Mouse (Mus musculus): Measurements from ENCODE around the gene Arhgef28.
"Not testable (repeated sequence)": the region's sequence is repeated elsewhere in the genome, so short reads cannot be mapped to it uniquely, and the experiment has no call there.

Arhgef28 gene

GRCm38 (mm10) chr13:98124113-98124745 is 82.0 kb downstream of the Arhgef28 start:
- DNase-seq (ENCODE audit: low spot score in 2 of 2) = no peak

DNA sequence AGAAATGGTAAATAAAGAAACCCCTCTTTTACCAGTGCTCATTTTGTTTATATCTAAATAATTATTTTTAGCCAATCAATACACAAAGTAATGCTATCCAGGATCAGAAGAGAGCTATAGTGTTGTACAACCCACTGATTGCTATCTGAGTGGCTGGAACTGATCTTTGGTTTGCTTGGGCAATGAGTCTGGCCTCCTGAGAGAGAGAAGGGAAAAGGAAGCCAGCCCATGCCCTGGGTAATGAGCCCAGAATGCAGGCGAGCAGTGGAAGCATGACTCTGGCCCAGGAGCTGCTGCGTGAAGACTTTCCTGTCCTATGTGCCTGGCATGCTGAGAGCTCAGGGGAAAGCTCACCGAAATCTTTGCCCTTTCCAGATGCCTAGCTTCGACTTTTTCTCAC is 83.5 kb downstream of the Arhgef28 start:
- DNase-seq (ENCODE audit: low spot score in 2 of 2) = no peak

GRCm38 (mm10) chr13:98121993-98122392 is 84.2 kb downstream of the Arhgef28 start:
- no peak for DNase-seq (ENCODE audit: low spot score in 2 of 2)

DNA sequence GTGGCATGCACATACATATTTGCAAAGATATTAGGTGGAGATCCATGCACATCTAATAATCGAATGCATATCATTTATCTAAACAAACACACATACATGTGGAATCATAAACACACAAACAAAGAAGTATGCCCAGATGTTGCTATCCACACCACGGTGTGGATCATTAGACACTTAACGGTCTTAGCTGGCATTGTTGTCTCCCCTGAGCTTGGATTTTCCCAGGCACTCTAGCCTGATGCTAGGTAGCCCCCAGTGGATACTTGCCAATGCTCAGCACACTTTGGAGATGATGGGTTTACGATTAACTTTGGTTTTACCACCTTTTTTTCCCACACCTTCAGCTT is 85.1 kb downstream of the Arhgef28 start:
- no peak for DNase-seq (ENCODE audit: low spot score in 2 of 2)

- DNase-seq (ENCODE audit: low spot score in 2 of 2) = no peak
Measured at GRCm38 (mm10) chr13:98120356-98121123, 85.7 kb downstream of the Arhgef28 start.

DNA sequence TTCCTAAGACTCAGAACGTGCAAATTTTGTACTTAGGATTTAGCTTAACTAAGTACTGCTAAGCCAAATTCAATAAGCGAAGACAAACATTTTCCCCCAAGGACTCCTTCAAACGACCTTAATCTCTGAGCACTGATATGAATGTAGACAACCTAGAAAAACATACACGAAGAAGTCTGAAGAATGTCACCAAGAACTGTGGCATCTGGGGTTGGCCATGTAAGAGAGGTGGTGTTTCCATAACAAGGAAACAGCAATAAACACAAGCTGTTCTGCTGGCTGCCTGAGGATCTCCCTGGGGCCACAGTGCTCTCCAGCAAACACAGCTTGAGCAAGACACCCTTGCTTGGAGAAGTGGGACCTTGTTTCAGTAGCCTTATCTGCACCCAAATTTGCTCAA is 87.9 kb downstream of the Arhgef28 start:
- no peak for DNase-seq (ENCODE audit: low spot score in 2 of 2)

DNA sequence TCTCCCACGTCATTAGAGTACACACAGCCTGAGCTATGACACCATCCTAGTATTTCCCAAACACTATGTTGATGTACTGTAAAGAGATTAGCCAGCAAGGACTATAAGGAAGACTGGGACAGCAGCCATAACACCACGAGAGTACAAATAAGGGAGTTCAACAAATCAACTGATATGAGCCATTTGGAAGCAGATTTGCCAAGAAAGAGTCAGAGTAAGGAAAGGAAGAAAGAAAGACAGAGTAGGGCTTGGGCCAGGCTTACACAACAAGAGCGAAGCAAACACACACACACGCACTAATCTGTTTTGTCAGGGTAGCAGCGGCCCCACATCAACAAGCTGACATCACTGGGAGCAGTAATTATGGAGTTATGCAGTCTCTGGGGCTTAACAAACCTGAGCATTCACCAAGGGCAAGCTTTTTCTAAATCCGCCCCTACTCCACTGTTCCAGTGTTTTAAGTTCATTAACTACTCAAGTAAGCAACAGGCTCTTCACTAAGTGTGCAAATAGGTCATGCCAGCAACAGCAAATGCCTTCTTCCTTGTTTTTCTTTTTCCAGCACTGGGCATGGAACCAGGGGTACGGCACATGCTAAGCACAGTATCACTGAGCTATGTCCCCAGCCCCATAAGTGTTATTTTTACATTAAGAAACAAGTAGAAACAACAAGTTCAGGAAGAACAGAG is 88.5 kb downstream of the Arhgef28 start:
- no peak for DNase-seq (ENCODE audit: low spot score in 2 of 2)

GRCm38 (mm10) chr13:98115650-98116049 is 90.6 kb downstream of the Arhgef28 start:
- no peak for DNase-seq (ENCODE audit: low spot score in 2 of 2)

DNA sequence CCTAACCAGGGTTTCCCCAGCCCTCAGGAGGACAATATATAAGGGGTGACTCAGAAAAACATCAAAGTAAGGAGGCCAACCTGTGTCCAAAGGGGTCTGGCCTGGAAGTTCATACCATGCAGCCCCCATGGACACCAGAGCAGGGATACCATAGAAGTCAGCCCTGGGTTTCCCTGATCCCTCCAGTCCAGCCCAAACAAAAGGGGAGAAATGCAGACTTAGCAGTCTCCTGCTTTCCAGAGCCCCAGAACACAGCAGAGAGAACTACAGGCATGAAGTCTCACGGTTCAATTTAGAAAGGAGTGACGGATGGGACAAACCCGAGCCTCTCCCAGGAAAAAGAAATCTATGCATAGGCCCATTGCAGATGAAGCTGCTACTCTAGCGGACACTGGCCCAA is 91.2 kb downstream of the Arhgef28 start:
- DNase-seq (ENCODE audit: low spot score in 2 of 2) = no peak

- DNase-seq (ENCODE audit: low spot score in 2 of 2) = no peak
Measured at GRCm38 (mm10) chr13:98112812-98113503, 93.3 kb downstream of the Arhgef28 start.

- no peak for DNase-seq (ENCODE audit: low spot score in 2 of 2)
Measured at GRCm38 (mm10) chr13:98111531-98111930, 94.7 kb downstream of the Arhgef28 start.

GRCm38 (mm10) chr13:98111021-98111420 is 95.2 kb downstream of the Arhgef28 start:
- DNase-seq (ENCODE audit: low spot score in 2 of 2) = no peak

GRCm38 (mm10) chr13:98108481-98108880 is 97.8 kb downstream of the Arhgef28 start:
- not testable (repeated sequence) for DNase-seq (ENCODE audit: low spot score in 2 of 2)

- DNase-seq (ENCODE audit: low spot score in 2 of 2) = no peak
Measured at GRCm38 (mm10) chr13:98107621-98108020, 98.6 kb downstream of the Arhgef28 start.

DNA sequence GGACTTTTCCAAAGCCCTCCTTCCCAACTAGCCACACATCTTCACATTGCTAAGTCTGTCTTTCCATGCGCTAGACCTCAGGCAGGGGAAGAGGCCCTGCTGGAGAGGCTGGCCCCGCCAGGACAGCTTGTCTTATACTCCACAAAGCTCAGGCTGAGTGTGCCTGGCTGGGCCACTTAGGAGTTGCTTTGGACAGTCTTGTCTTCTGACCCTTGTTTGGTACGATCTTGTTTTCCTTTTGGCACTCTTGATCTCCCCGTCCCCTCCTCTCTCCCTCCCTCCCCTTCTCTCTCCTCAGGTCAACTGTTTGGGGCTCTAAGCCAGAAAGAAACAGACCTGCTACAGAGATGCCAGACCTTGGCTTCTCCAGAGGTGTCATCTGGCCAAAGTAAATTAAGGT is 110.3 kb downstream of the Arhgef28 start:
- DNase-seq (ENCODE audit: low spot score in 2 of 2) = no peak

- DNase-seq (ENCODE audit: low spot score in 2 of 2) = no peak
Measured at GRCm38 (mm10) chr13:98094332-98094731, 111.9 kb downstream of the Arhgef28 start.

GRCm38 (mm10) chr13:98093483-98093882 is 112.8 kb downstream of the Arhgef28 start:
- no peak for DNase-seq (ENCODE audit: low spot score in 2 of 2)

DNA sequence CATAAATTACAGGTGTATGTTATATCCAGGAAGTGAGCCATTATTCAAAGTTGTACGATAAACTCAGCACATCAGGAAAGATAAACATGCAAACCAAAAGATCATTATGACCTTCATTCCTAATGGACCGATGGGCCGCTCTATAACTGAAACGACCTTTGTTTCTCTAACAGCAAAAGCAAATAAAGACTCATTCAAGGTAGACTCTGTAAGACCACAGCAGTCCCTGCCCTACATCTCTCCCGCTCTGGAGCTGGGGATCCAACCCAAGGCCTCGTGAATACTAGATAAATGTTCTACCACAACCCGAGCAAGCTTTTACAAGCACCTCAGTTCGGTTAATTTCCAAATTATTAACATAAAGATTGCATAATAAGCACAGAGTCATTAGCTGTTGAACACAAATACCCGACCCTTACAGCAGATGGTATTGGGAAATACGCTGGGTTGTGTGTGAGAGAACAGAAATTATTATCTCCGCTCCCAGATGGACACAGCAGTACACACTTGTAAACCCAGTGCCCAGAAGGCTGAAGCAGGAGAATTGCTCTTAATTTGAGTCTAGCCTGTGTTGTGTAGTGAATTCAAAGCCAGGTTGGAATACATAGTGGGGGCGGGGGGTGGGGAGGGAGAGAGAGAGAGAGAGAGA is 113.8 kb downstream of the Arhgef28 start:
- no peak for DNase-seq (ENCODE audit: low spot score in 2 of 2)

DNA sequence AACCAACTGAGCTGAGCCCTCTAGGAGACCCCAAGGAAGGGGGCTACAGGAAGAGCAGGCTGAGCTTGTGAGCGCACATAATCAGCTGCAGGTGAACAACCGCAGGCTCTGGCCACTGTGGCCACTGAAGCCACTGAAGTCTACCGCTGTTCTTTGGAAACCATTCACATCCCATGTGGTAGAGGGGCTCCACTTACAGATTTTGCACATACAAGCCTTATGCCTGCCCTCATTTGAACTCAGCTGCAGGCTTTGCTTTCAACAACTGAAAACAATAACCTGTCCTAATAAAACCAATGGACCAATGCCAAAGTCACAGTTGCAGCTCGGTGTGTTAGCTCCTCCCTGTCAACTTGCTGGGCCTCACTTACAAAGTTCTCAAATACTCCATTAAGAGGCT is 126.6 kb downstream of the Arhgef28 start:
- DNase-seq (ENCODE audit: low spot score in 2 of 2) = no peak

DNA sequence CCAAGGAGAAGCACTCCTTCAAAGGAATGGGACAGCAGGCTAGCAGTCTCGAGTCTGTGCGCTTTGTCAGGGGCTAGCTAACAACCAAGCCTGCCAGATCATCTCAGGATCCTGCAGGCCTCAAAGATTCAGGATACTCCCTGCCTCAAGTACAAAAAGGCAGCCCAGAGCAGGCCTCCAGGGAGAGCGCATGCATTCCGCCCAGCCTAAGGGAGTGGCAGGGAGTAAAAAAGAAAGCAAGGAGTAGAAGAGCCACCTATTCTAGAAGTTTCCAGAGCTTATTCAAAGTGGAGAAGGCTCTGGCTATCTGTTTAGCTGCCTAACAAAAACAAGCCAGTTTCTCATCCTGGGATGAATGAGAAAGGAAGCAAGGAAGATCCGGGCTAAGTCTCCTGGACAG is 128.0 kb downstream of the Arhgef28 start:
- no peak for DNase-seq (ENCODE audit: low spot score in 2 of 2)

GRCm38 (mm10) chr13:98077216-98077615 is 129.0 kb downstream of the Arhgef28 start:
- DNase-seq (ENCODE audit: low spot score in 2 of 2) = no peak

DNA sequence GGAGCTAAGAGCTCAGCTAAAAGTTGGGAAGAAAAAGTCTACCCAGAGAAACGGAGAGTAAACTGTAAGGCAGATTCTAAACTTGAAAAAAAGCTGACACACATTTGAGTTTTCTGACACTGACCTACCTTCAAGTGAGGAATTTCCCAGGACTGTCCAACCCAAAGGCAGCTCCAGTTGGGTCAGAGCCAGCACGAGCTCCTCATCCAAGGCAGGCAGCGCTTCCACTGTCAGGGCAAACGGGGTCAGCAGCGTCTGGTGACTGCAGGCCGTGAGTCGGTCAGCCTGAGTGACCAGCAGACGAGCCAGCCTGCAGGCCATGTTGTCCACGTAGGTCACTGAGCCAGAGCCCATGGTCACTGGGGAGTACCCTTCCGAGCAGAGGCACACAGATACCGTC is 131.4 kb downstream of the Arhgef28 start:
- DNase-seq (ENCODE audit: low spot score in 2 of 2) = no peak
